Mouse (Mus musculus) T-helper 1 cell (primary cell): Measurements from ENCODE around the gene Entr1.

ENCODE experiments used
- in situ Hi-C: fragments of 300-600 bp; cut with MboI, MseI; formaldehyde crosslinking; loops from one replicate; pipeline ENCODE4 v1.15.1; 2025; ENCODE audit warnings: high pct_unique_total_duplicates

The Entr1 gene

GRCm38 (mm10) chr2:26348241-26348640 is 40.9 kb downstream of the Entr1 start:
- in situ Hi-C loops: no loop called here

GRCm38 (mm10) chr2:26342609-26343490 is 46.3 kb downstream of the Entr1 start:
- in situ Hi-C loops: no loop called here

- in situ Hi-C loops: no loop called here
These were observed 47.1 kb downstream of the Entr1 start for GRCm38 (mm10) chr2:26342044-26342443.

- in situ Hi-C loops: no loop called here
These were observed 47.6 kb downstream of the Entr1 start for GRCm38 (mm10) chr2:26341510-26341981.

GRCm38 (mm10) chr2:26339204-26339551 is 49.9 kb downstream of the Entr1 start:
- in situ Hi-C loops: no loop called here

GRCm38 (mm10) chr2:26338302-26339203 is 50.6 kb downstream of the Entr1 start:
- in situ Hi-C loops: no loop called here
